Mouse (Mus musculus) MEL-GATA-1-ER (cell line): ENCODE measurements around the gene Olfr1042.
"Not testable (repeated sequence)": the region's sequence is repeated elsewhere in the genome, so short reads cannot be mapped to it uniquely, and the experiment has no call there.

Source experiments
- DNase-seq: peaks from one replicate; pipeline ENCODE4 v3.0.0-alpha.2; 2012; ENCODE audit warnings: low read depth; ENCODE audit errors: extremely low read depth

Gene Olfr1042

DNA sequence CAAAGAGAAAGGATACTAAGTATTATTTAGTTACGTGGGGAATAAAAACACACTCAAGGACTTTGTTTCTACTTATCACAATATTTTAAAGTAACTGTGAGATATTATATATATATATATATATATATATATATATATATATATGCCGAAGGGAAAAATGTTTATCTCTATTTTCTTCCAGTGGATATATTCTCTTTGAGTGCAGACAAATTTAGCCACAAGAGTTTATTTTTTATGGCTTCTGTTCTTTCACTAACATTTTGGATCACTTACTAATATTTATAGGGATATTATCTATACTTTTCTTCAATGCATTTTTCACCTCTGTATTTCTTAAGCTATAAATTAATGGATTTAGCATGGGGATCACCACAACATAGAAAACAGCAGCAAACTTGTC is at the start of gene Olfr1042:
Olfr1042 (minus strand) TSS at position 101 of the 400 bp plus-strand sequence.
- no peak for DNase-seq

GRCm38 (mm10) chr2:86202909-86203308 is 41.3 kb upstream of the Olfr1042 start, which contains the start of gene Olfr1045:
Gene Olfr1045, minus strand, starts transcription at chr2:86203009.
- no peak for DNase-seq

DNA sequence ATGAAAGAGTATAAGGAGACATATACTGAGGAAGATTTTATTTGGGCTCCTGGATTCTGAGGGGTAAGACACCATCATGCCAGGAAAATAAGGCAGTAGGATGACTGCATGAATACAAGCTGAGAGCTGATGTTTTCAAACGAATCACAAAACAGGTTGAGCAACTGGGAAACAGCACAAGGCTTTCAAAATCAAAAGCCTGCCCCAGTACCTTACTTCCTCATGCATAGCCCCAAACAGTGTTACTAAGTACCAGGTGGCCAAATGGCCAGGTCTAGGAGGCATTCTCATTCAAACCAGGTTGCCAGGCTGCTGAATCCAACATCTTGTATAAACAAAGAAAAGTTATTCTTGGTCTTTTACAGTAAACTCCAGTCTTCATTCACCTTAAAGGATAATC is 34.2 kb upstream of the Olfr1042 start:
- DNase-seq: no peak

- no peak for DNase-seq
Measured at GRCm38 (mm10) chr2:86185583-86185982, 23.9 kb upstream of the Olfr1042 start, which contains the start of gene Olfr52. Gene Olfr52, minus strand, starts transcription at chr2:86185683.

GRCm38 (mm10) chr2:86179950-86180349 is 18.3 kb upstream of the Olfr1042 start:
- DNase-seq: no peak

DNA sequence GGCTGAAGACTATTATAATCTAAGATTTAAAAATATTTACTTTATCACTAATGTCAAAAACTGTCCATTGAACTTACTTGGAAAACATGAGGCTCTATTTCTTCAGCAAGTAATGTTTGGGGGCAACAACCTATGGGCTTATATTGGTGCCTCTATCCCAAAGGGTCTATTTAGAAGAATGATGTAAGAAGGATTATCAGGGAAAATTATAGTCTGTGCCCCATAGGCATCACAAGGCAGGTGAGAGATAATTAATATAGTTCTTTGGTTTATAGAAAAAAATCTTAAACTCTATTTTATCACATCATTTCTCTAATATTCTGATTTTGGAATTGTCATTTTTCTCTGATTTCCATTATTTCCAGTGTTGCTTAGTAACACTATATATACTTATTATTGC is 16.1 kb upstream of the Olfr1042 start, which contains the start of gene Olfr1044:
Olfr1044 (minus strand) TSS at position 101 of the 400 bp plus-strand sequence.
- DNase-seq: no peak

GRCm38 (mm10) chr2:86175422-86175821 is 13.8 kb upstream of the Olfr1042 start:
- not testable (repeated sequence) for DNase-seq

DNA sequence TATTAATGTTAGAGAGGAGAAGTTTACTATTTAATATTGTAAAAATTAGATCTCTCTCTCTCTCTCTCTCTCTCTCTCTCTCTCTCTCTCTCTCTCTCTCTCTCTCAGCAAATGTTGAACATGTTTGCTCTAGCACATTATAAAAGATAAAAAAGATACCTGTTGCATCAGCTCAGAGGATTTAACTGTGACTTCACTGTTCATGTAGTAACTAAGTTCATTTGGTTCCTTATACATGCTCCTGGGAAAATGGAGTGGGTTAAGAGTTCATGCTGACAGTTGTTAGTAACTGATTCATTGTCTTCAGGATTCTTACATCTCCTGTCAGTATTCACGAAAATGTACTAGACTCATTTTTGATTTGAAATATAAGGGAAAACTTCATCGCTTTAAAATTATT is 5.8 kb upstream of the Olfr1042 start, which contains the start of gene Olfr1043:
Olfr1043 (minus strand) TSS at position 101 of the 400 bp plus-strand sequence.
- DNase-seq: no peak

DNA sequence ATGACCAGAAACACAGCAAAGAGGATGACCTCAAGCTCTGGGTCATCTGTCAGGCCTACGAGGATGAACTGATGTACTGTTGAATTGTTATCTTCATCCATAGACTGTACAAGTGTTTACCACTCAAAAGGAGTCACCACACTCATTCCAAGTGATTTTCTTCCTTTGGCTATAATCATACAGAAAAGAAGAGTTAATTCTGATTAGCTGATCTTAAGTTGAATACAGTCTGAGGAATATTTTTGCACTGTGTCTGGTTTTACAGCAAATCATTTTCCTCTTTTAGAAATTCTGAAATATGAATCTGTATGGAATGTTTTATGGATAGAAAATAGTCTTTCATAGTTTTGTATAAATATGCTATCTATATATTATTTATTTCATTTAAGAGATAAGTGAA is 15.0 kb downstream of the Olfr1042 start, which contains the start of gene Olfr1040:
Olfr1040 (minus strand) TSS at position 101 of the 400 bp plus-strand sequence.
- no peak for DNase-seq

DNA sequence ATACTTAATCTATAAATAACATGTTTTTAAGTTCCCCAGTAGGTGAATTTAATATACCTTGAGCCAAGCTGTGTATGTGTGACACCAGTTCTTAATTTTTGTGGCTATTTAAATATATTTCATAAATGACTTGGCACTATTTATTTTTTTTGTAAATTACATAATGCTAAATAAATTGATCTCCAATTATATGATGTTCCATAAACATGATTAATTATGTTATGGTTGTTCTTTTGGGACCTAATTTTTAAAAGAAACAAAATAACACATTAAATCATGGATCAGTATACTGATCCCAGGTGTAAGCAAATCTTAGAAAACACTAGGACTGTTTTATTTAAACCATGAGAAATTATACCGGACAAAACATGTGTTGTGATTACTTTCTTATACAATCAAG is 25.8 kb downstream of the Olfr1042 start, which contains the start of gene Olfr1039:
Olfr1039 (minus strand) TSS at position 101 of the 400 bp plus-strand sequence.
- no peak for DNase-seq
